Mouse (Mus musculus) kidney, adult 2 months (tissue): ENCODE results near the gene Fnip1. TPM values are rescaled to one million over a fixed set of nuclear protein-coding genes. Genes with fewer than 3 reads are reported as not detected.

Experiments used
- DNase-seq: peaks from one replicate; pipeline ENCODE4 v3.0.0; 2021
- H3K27ac ChIP-seq: fragments of 200-500 bp; 2 replicates; pipeline ENCODE4 v1.5.1; 2012; ENCODE audit warnings: low read depth, low read length, control low read depth, inconsistent platforms; ENCODE audit not compliant: insufficient read depth
- H3K27me3 ChIP-seq: fragments of 200-500 bp; replicated peaks from 2 replicates; pipeline ENCODE4 v1.6.1; 2012; ENCODE audit warnings: mild to moderate bottlenecking, moderate library complexity, low read length, inconsistent platforms; ENCODE audit not compliant: control insufficient read depth, insufficient read depth
- H3K36me3 ChIP-seq: fragments of 200-500 bp; 2 replicates; pipeline ENCODE4 v1.6.1; 2012; ENCODE audit warnings: mild to moderate bottlenecking, moderate library complexity, low read length, inconsistent platforms; ENCODE audit not compliant: control insufficient read depth, insufficient read depth
- H3K4me1 ChIP-seq: fragments of 200-500 bp; 2 replicates; pipeline ENCODE4 v1.6.1; 2011; ENCODE audit warnings: low read length; ENCODE audit not compliant: control insufficient read depth, insufficient read depth
- H3K4me3 ChIP-seq: fragments of 200-500 bp; 2 replicates; pipeline ENCODE4 v1.5.1; 2011; ENCODE audit warnings: mild to moderate bottlenecking, low read depth, low read length, control low read depth; ENCODE audit not compliant: insufficient read depth
- CTCF ChIP-seq: fragments of 200-500 bp; conservative IDR thresholded peaks from 2 replicates; pipeline ENCODE4 v1.5.1; 2011; ENCODE audit warnings: low read depth, mild to moderate bottlenecking, control low read depth, low read length, moderate library complexity, mixed read lengths; ENCODE audit not compliant: insufficient read depth, insufficient read length
- POLR2A ChIP-seq: fragments of 200-500 bp; IDR thresholded peaks from one replicate; pipeline ENCODE4 v1.6.1; 2011; ENCODE audit warnings: low read depth, low read length, control low read depth
- WGBS: fragments of 180-500 bp; shearing (Covaris S2); methylation state at CpG from one replicate; pipeline ENCODE4 v1.1.7; 2018; 5-methylcytosine and 5-hydroxymethylcytosine counted together
- polyA plus RNA-seq: library from polyadenylated mRNA; depleted of rRNA; stranded (reverse); fragments of >200 nt; gene quantifications from 2 replicates; pipeline ENCODE4 v1.2.3, GENCODE M21; 2012

Gene Fnip1
- polyA plus RNA-seq, 1 experiment, result 6.2 TPM

DNA sequence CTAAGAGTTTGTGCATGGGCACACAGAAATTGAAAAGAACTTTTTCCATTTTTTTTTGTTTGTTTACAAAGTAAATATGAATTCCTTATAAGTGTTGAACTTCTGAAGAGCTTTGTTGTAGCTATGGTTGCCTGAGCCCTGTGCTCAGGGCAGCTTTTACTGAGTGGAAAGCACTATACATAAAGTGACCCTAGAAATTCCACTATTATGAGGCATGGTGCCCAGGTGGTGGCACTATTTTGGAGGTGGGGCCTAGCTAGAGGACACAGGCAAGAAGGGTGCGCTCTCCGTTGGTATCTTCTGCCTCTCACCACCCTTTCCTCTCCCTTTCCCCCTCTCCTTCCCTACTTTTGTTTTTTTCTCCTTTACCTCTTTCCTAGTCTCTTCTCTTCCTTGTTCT lies 18.9 kb downstream of the Fnip1 start:
- Histone ChIP-seq H3K4me1 (no peaks in the 10 kb centered on the region; the same call in 1 of the 2 replicates), H3K27me3 (no peaks in the 10 kb centered on the region), H3K27ac (no peak overlapping the region), H3K36me3 (no peaks in the 10 kb centered on the region), H3K4me3 (no peak overlapping the region)
- TF ChIP-seq POLR2A (no peak), CTCF (no peak)
- WGBS, result 62% methylated on average over 2 of the region's 2 CpGs
- DNase-seq, result no peak

DNA sequence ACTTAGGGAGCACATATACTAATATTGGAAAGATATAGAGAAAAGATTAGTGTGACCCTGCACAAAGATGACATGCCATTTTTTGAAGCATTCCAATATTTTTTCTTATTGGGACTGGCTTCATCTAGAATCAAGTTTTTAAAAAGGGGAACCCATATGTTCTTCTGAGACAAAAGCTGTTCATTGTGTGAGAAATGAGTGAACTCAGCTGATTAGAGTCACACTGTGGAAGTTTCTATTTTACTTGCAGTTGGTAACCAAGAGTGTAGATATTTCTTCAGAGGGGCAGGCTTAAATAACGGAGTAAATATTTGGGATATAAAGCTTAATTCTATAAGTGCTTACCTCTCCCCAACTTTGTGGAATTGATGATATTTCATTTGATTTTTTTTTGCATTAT lies 20.2 kb downstream of the Fnip1 start:
- no peak overlapping the region for H3K27ac ChIP-seq
- H3K36me3 ChIP-seq, result no peaks in the 10 kb centered on the region
- DNase-seq, result no peak
- H3K4me1 ChIP-seq, result no peaks in the 10 kb centered on the region; the same call in 1 of the 2 replicates
- TF ChIP-seq CTCF (no peak), POLR2A (no peak)
- 94% methylated on average over 1 of the region's 1 CpGs for WGBS
- H3K4me3 ChIP-seq, result no peak overlapping the region
- no peaks in the 10 kb centered on the region for H3K27me3 ChIP-seq

DNA sequence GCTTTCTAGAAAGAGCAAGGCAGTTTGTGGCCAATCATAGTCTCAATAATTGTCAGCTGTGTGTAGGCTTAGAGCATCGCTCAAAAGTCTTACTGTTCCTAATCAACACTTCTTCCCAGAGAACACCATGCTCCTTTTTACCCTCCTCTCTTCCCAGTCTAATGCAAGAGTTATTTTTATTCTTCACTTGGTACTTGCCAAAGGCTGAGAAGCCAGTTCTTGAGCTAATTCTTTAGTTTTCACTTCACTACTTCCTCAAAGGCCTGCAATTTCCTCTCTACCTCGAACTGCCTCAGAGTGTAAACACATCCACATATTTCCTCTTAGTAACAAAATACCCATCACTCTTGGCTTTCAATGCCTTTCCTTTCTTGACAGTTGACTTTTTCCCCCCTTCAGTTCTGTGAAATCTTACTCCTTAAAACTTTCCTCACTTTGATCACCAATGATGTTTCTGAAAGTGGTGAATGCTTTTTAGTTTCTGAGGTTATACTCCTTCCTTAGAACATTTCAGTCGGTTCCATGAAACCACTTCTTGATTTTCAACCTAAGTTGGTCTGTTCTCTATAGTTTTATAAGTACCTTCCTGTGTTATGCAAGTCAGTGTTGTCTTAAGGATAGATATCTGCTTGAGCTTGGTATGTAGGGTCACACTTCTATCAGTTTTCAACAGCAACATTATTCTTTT lies 26.7 kb downstream of the Fnip1 start:
- H3K4me1 ChIP-seq, result no peaks in the 10 kb centered on the region; the same call in 1 of the 2 replicates
- TF ChIP-seq POLR2A (no peak), CTCF (no peak)
- no peaks in the 10 kb centered on the region; the same call in 1 of the 2 replicates for H3K36me3 ChIP-seq
- H3K4me3 ChIP-seq, result no peak overlapping the region
- peak overlapping the region; percentile 64 for H3K27ac ChIP-seq
- peak; percentile 21 for DNase-seq
- WGBS, result 34% methylated on average over 3 of the region's 3 CpGs
- no peaks in the 10 kb centered on the region for H3K27me3 ChIP-seq

DNA sequence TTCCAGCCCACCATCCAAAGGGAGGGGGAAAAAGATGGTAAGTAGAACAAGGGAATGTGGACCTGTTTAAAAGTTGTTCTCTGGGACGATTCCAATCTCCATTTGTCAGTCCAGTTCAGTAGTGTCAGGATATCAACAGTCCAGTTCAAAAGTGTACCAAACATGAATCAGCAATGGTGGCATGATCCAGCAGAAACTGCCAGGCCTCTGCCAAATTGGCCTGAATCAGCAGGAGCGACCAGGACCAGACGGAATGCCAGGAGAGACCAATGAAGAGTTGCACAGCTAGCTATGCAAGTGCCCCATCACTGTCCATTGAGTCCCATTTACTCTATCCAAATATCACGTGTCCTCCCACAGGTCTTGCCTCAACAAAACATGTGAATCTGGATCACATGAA lies 34.2 kb downstream of the Fnip1 start:
- TF ChIP-seq CTCF, result no peak
- no peak for TF ChIP-seq POLR2A
- 93% methylated on average over 4 of the region's 4 CpGs for WGBS
- Histone ChIP-seq H3K4me1 (no peaks in the 10 kb centered on the region), H3K27ac (no peak overlapping the region), H3K27me3 (no peaks in the 10 kb centered on the region), H3K36me3 (peaks cover 2% of the 10 kb centered on the region), H3K4me3 (no peak overlapping the region)
- no peak for DNase-seq

DNA sequence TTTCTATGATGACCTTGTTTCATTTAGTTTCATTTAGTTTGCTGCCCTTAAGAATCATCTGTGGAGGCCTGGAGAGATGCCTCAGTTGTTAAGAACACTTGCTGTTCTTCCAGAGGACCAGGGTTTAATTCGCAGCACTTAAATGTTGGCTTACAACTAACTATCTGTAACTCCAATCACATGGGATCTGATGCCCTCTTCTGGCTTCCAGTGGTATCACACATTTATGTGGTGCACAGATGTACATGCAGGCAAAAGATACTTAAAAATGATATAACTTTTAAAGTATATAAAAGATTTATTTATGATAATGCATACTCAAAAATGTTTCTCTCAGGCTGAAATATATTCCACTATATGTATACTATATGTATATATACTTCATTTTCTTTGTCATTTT lies 40.4 kb downstream of the Fnip1 start:
- Histone ChIP-seq H3K27me3 (no peaks in the 10 kb centered on the region), H3K4me3 (no peak overlapping the region), H3K4me1 (no peaks in the 10 kb centered on the region), H3K36me3 (peaks cover 4% of the 10 kb centered on the region), H3K27ac (no peak overlapping the region)
- WGBS, result 95% methylated on average over 1 of the region's 1 CpGs
- TF ChIP-seq CTCF, result peak; percentile 36; the same call in 1 of the 2 replicates
- no peak for TF ChIP-seq POLR2A
- peak; percentile 19 for DNase-seq

DNA sequence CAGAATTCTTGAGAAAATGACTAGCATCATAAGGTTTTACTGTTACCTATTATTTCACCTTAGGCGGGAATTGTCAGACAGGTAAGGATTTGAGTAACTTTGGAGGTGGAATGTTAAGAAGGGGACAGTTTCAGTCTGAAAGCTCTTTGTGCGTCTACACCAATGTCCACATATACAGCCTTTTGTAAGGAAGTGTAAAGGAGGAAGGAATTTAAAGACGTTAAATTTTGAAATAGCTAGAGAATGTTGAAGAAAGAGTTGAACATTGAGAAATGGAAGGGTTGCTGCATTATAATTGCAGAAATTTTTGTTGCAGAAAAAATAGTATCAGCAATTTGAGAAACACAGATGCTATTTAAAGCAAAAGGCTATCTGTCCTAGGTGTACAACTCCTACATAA lies 48.0 kb downstream of the Fnip1 start:
- DNase-seq, result no peak
- TF ChIP-seq POLR2A (no peak), CTCF (no peak)
- 91% methylated on average over 3 of the region's 3 CpGs for WGBS
- H3K27ac ChIP-seq, result no peak overlapping the region
- no peak overlapping the region for H3K4me3 ChIP-seq
- H3K36me3 ChIP-seq, result no peaks in the 10 kb centered on the region; the same call in none of the 2 replicates
- H3K27me3 ChIP-seq, result no peaks in the 10 kb centered on the region
- no peaks in the 10 kb centered on the region for H3K4me1 ChIP-seq

DNA sequence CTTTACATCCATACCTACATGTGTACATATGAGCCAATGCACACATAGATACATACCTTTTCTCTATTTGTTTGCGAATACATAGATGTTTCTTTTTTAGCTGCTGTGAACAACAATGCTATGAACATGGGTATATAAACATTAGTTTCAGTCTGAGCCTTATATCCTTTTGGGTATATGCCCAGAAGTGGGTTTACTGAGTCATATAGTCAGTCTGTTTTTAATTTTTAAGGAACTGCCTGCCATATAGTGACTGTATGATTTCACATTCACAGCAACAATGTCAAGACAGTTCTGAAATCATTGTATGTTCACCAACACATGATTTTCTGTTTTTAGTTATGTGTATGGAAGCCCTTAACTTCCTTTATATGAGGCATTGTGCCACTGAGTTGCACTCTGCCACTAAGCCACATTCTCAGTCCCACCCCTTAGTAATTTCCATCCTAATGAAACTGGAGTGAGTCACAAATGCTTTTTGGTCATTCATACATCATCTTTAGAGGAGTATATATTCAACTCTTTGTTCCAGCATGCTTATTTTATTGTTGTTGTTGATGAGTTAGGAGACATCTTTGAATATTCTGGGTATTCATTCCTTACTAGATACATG lies 54.1 kb downstream of the Fnip1 start:
- Histone ChIP-seq H3K4me1 (no peaks in the 10 kb centered on the region), H3K27ac (no peak overlapping the region), H3K36me3 (peaks cover 5% of the 10 kb centered on the region), H3K4me3 (no peak overlapping the region), H3K27me3 (no peaks in the 10 kb centered on the region)
- DNase-seq, result no peak
- 96% methylated on average over 1 of the region's 1 CpGs for WGBS
- TF ChIP-seq POLR2A (no peak), CTCF (no peak)
